Mouse (Mus musculus) gastrocnemius, postnatal 14 days (tissue): ENCODE results near the gene Lingo2. TPM values are rescaled to one million over a fixed set of nuclear protein-coding genes. Genes with fewer than 3 reads are reported as not detected.

Experiments
- DNase-seq: peaks from one replicate; pipeline ENCODE4 v3.0.0; 2021; ENCODE audit warnings: mixed read lengths
- intact Hi-C: fragments of 180-260 bp; cut with DNase I; formaldehyde crosslinking; loops from one replicate; pipeline ENCODE4 v1.15.1; 2025; ENCODE audit warnings: low total_unique reads
- total RNA-seq, 2 experiments: library from RNA; stranded (reverse); gene quantifications; 2 replicates each; pipeline ENCODE4 v1.2.3; 2021

Lingo2 gene
- total RNA-seq, 2 experiments from 2014 or later = not detected

DNA sequence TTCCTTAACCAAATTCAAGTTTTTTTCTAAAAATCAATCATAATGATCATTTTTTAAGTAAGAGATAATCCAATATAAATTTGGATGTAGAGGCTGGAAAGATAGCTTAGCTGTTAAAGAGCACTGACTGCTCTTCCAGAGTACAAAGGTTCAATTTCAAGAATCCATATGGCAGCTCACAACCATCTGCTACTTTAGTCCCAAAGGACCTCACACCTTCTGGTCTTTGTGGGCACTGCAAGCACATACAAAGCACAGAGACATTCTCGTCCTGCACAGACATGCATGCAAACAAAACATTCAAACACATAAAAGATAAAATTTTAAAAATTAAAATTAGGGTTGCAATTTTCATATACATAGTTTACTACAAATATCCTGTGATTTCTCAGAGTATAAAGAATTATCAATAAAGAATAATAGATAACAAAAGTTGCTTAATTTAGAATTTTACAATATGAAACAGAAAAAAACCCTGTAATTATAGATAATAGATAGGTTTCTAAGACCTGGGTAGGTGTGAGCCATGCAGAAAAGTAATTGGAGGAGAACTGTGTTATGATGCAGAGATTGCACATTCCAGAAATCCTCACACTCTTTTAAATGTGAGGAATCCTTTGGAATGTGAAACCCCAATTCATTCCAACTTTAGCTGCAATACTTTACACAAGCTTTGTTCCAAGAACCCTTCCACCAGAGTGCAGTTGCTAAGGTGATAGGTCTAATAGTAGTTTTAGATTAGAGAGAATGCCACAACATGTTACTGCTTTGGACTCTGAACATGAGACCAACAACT lies 1053.6 kb downstream of the Lingo2 start:
- intact Hi-C loops = no loop called here
- DNase-seq = no peak

DNA sequence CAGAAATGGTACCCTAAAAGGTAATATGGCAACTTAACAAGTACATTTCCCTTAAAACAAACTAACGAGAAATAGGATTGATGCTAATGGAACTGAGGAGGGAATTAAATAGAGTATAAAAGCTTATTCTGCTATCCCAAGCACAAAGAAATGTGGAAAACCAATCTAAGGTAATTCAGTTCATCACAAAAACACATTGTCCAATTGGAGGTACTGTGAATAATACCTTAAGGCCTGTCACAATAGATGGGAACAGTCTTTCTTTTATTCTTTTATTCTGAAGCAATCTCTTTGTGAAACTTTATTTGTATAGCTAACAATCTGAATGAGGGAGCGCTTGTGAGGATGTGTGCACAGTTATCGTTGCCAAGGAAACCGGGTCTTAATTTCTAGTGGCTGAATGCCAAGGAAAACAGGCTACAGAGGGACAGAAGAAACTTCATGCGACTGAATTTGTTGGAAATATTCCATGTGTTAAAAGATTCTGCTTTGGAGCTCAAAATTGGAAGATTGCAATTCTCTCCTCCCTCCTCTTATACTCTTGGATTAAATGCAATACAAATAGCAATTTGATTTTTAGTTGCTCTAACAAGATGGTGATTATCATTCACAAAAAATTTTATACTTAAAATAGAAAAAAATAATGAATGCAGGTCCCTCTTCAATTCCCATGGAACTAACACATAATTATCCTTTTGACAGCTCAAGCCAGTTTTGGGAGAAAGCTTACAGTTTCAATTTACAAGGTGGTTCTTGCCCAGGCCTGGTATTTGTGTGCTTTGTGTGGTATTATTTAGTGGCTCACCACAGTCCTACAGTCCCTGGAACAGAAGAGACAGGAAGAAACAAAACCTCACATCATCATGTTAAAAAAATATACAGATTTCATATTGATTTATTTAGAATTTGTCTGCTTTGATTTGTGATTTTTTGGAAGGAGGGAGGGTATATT lies 1065.7 kb downstream of the Lingo2 start:
- intact Hi-C loops = no loop called here

DNA sequence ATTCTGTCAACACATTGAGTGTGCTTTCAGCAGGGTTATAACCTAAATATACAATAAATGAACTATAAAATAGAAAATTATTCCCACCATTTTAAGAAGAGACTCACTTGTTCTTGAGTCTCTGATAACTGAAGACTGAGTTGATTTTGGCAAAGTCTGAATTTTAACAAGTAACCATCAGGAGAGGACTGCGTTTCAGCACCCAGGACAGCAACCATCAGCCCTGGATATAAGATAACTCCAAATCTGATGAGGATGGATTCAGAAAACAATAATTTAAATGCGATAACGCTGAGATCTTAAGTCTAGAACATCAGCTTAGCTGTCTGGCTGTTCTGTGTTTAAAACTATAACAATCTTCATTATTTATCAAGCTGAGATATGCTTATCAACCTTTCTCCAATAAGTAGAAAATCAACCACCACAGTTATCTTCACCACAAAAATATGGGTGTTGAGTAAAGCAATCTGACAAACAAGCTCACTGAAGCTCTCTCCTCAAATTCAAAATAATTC lies 1066.5 kb downstream of the Lingo2 start:
- intact Hi-C loops = no loop called here
- DNase-seq = no peak

More for the DNA sequence above, 1065.7 kb downstream of the Lingo2 start:
- DNase-seq = no peak

DNA sequence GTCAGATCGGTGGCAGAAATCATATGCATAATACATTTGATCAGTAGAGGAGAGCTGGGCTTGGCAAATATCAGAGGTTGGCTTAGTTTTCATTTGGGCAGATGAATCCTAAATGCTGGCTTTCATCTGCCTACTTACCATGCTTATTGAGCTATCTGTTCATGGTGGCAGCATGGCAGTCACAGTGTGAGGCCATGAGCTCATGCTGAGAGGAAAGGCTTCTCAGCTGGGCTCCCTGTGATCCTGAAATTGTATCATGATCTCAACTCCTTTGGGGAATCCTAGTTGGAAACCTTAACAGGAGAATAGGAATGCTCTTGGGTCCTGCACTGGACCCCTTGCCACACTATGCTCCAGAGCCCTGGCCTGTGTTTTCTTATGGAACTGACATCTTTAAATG lies 1105.0 kb downstream of the Lingo2 start:
- DNase-seq = no peak
- intact Hi-C loops = no loop called here

DNA sequence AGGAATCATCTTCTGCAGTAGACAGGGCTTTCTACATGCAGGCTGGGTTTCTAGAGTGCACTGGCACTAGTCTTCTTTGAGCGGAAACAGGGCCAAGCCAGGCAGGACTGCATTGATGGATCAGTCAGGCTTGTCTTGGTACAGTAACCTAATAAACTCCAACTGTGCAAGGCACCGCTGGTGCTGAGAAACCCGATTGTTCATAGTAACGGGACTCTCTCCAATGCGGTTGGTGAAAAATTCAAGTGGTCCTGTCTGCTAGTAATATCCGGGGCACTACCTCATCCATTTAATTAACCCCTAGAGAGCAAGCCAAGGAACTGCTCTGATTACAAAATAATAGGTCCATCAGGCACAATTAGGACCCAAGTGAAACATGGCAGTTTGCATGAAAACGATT lies 1106.4 kb downstream of the Lingo2 start:
- intact Hi-C loops = no loop called here
- no peak for DNase-seq

DNA sequence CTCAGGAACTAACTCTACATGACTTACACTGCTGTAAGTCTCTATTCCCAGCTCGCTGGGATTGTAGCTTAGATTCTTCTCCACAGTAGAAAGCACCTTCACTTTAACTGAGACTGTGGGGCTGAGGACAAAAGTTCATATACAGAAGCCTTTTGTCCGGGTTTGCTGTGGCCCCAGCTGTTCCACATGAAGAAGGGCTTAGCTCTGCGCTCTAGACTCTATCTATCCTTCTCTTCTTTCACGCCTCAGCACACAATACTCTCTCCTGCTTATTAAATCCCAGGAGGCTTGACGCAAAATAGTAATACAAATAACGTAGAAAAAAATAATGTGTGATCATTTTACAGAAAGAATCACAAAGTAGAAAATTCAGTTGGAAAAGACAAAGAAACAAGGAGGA lies 1107.0 kb downstream of the Lingo2 start:
- intact Hi-C loops = no loop called here

DNA sequence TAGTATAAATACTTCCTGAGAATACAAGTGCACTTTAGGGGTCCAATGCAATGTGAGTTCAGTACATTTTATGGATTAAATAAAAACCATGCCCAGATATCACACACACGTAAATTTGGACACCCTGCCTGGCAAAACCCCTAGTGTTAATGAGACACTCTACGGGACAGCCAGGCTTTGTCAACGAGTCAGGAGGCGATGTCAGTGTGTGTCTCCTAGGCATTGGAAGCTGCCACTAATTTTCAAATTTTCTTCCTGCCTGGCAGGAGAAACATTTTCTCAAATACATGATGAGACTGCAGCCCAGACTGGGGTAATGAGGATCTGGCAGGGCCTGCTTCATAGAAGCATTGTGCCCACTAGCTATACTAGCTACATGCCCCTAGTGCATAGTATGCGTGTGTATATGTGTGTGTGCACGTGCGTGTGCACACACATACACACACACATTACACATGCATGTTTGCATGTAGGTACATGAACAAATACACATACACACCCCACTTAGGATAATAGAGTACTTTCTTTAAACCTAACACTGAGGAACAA lies 1128.2 kb downstream of the Lingo2 start:
- intact Hi-C loops = no loop called here
- no peak for DNase-seq

More for the DNA sequence above, 1107.0 kb downstream of the Lingo2 start:
- no peak for DNase-seq

DNA sequence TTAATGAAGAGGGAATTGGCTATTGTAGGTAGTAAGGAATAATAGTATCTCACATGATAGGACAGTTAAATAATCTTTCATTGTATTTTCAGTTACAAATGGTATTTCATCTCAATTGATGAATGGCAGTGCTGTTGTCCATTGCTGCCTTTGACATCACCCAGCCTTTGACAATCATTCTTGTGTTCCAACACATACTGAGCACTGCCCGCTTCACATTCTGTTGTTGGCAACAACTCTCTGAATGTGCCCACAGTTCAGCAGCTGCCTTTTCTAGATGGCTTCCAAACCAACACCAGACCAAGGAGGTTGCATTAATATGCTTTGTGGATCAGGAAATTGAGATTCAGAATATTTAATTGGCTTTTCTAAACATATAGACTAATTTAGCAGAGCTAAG lies 1130.8 kb downstream of the Lingo2 start:
- no peak for DNase-seq
- intact Hi-C loops = no loop called here

DNA sequence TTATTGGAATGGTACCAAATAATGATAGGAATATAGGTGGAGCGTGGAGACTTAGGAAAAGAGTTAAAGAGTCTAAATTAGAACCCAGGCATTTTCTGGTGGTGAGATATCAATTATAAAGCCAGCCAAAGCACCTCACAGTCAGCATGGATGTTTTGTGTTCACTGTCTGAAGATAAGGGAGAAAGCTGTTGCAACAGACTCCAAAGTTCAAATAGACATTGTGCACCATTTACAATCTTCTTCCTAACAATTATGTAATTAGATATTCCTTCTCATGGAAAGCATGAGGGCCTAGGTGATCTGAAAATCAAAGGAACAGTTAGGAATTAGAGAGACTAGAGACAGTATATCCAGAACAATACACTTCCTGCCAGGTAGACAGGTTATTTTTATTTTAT lies 1136.8 kb downstream of the Lingo2 start:
- intact Hi-C loops = no loop called here
- DNase-seq = no peak

DNA sequence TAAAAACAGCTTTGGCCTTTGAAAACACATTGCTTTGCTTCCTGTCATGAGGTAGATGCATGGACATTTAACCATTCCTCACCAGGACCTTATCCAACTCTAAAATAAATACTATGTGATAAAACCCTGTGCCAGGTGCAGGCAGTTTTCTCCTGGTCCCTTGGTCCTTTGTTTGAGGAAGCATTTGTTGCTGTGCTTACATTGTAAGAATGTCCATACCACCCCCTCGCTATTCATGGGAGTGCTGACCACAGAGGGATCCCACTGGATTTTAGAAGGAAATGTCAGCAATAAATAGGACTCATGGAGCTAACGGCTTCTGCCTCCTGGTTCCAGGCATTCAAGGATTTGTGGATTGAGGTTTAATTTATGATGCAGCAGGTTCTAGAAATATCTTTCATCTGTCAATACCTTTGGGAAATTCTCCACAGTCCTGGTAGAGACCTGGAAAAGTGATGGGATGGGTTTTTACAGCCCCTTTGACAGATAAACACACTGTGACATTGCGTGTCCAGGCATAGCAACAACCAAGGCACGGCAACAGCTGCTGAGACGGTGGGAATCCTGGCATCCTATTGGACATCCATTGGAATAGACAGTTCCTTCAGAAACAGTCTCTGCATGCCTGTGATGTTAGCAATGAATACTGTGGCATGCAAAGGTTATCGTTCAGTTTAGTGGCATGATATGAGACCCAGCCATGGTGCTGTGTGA lies 1143.9 kb downstream of the Lingo2 start:
- intact Hi-C loops = no loop called here
- DNase-seq = no peak

DNA sequence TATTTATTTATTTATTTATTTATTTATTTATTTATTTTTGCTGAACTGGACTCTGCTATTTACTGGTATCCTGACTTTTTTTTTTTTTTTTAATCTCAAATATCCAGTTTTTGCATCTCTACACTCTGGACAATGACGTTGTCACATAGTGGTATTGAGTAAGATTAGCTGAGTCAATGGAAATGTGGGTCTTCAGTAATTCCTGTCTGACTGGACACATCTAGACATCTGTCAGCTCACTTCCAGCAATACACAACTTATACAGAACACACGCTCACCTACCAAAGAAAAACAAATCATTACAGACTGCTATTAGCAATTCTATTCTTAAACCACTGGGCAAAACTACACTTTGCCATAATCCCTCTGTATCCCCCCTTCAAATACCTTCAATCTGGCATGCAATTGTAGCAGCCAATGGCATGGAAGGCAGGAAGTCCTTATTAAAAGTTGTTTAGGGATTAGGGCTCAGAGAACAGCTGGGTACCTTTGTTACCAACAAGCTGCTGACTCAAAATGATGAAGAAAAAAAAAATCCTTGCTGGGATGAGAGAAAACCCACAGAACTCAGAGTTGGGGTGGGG lies 1144.6 kb downstream of the Lingo2 start:
- DNase-seq = no peak
- intact Hi-C loops = no loop called here

DNA sequence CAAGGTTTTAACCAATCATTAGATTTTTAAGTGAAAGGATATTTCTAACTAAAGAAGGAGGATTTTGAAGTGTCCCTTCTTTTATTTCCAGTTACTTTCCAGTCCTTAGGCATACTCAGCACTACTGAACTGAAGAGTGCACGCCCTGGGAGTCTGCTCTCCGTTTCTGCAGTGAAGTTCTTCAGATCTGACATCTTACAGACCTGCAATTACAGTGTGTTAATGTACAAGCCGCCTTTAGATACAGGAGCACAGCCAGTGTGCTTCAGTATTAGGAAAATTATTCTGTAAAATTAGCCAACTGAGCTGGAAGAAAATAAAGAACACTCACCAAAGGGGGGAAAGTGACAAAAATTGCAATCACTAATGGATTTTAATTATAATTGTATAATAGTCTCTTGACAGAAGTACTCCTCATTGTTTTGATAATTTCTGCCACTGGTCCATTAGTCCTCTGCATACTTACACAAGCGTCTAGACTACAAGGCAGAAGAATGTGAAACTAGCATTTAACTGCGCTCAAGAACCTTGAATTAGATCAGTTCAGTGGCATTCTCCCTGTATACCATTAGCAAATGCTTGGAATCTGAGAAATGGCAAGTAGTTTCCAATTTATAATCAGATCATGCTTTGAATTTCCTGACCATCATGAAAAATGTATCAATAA lies 1167.2 kb downstream of the Lingo2 start:
- intact Hi-C loops = no loop called here
- DNase-seq = no peak

DNA sequence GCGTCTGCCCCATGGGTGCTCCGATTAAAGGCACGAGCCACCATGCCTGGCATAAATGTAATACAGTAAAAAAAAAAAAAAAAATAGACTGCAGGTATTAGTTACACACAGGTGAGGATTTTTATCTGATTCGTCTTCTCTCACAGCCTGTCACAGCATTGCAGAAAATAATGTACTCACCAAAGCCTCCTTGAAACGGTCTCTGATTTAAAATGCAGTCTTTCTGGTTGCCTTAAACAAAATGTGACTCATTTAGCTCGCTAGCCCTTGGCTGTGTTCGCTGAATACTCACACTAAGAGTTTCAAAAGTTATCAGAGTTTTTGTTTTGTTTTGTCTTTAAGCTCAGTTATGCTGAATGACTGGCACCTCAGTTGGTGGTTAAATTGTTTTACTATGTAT lies 1180.7 kb downstream of the Lingo2 start:
- intact Hi-C loops = no loop called here
- no peak for DNase-seq

DNA sequence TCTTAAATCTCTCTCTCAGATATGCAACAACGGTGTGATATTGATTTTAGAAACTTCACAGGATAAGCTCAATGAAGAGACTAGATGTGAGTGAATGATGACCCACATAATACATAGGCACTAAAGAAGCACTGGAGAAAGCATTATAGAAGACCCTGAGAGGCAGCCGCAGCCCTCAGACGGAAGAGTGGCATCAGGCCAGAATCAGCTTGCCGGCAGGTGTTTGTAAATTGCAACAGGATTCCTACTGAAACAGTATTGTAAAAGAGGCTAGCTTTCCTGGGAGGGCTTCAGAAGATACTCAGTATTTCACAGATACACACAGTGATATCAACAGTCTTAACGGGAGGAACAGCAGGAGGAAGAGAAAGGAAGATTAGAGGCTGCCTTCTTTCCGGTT lies 1184.6 kb downstream of the Lingo2 start:
- intact Hi-C loops = no loop called here
- DNase-seq = no peak

DNA sequence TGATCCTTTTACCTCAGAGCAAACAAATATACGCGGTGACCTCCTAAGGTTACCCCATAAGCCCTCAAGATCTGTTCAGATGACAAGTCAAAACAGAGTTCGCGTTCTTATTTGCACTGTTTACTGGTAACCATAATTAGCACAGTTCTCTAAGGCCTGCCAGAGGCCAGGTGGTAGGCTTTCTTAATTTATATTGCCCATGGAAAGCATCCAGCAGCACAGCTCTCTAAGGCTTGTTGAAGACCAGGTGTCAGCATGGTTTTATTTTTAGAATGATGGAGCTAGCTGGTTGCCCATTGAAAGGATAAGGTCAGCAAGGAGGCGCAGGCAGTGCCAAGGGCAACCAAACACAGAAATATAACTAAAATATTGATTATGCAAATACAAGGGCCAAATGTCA lies 1190.4 kb downstream of the Lingo2 start:
- intact Hi-C loops = no loop called here
- DNase-seq = no peak

DNA sequence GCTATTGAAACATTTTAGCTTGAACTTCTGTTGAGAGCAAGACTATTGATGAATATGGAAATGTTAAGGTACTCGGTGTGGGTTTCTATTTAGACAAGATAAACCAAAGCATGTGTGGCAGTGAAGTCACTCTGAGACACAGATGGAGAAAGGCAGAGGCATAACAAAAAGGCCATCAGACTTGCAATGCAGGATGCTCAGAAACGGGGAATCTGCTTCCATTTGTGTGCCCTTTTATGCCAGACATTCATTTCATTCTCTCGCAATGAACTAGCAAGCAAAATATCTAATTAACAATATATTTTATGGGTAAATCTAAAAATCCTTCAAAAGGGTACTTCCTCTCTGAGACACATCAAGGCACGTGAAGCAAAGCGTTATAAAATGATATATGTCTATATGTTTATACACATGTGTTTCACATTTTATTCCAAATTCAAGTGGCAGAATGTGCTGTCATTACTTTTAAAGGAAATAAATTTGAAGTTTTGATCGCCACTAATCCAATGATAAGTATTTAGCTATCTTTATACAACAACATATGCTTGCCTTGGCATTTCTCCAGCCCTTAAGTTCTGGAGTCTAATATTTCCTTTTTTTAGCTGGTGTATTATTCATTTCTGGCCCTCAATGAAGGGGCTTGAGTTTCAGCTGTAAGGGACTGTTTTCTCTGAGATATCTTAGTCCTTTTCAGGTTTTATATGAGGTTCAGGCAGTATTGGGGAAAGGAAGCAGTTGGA lies 1199.3 kb downstream of the Lingo2 start:
- no peak for DNase-seq
- intact Hi-C loops = no loop called here

DNA sequence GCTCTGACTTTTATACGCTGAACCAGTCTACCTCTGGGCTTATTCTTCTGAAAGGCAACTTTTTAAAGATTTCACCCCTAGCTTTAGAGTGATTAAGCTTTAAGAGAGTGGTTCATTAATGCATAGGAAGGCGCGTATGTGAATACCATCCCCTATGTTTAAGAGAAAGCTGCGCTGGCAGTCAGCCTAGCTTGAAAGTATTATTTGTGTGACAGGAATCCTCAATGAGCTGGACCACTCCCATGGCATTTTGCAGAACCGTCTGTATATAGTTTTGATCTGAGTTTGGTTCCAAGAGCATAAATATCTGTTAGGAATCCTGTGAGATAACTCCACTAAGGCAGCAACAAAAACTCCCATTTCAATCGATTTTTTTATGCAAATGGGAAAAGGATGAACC lies 1204.9 kb downstream of the Lingo2 start:
- intact Hi-C loops = no loop called here

DNA sequence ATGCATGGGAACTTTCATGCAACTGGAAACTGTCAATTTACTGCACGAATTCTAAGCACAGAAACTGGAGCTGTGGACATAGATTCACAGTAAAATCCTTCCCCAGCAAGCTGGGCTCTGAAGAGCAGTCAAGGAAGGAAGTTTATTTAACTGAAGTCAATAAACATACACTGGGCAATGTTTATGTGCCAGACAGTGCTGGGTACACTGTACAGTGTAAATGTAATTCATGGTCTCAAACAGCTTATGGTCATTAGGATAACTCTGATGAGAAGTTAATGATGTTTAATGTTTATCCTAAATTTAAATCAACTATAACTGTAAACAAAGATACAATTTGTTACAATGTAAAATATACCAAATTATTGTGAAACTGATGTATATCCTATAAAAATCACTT lies 1226.8 kb downstream of the Lingo2 start:
- intact Hi-C loops = no loop called here
- DNase-seq = no peak

More for the DNA sequence above, 1204.9 kb downstream of the Lingo2 start:
- DNase-seq = no peak
